Mouse (Mus musculus) lung, postnatal 36 days (tissue): ENCODE data around the gene Slc29a1.
"Not testable (repeated sequence)": the region's sequence is repeated elsewhere in the genome, so short reads cannot be mapped to it uniquely, and the experiment has no call there.

Source experiments
- DNase-seq: peaks from one replicate; pipeline ENCODE4 v3.0.0; 2022; ENCODE audit warnings: mixed read lengths

Gene Slc29a1

GRCm38 (mm10) chr17:45599446-45600242, at the start of gene Slc29a1:
Gene Slc29a1, minus strand, starts transcription at chr17:45599606.
- peak; percentile 80 for DNase-seq

DNA sequence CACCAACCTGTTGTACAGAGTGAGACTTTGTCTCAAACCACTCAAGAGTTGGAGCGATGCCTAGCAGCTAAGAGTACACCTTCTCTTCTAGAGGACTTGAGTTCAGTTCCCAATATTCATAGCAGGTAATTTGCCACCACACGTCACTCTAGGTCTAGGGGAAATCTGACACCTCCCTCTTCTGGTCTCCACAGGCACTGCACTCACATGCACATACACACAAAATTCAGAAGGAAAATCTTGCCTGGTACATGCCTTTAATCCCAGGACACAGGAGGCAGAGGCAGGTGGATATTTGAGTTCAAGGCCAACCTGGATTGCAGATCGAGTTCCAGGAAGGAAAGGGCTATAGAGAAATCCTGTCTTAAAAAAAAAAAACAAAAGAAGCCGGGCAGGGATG, 44.8 kb upstream of the Slc29a1 start:
- DNase-seq: no peak

GRCm38 (mm10) chr17:45642701-45643100, 43.3 kb upstream of the Slc29a1 start:
- peak; percentile 75 for DNase-seq

DNA sequence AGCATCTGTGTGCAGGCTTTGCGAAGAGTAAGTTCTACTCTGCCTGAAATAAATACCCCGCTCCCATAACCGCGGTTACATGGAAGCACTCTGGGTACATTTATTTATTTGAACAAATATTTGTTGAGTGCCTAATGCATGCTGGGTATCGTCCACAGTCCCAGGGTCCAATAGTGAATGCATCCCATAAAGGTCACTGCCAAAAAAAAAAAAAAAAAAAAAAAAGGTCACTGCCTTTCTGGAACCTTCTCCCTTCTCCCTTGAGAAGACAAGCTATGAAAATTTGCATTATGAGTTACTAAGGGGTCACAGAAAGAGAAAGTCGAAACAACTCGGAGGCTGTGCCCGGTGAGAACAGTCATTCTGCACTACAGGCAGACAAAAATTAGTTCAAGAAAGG, 42.6 kb upstream of the Slc29a1 start:
- DNase-seq: no peak

DNA sequence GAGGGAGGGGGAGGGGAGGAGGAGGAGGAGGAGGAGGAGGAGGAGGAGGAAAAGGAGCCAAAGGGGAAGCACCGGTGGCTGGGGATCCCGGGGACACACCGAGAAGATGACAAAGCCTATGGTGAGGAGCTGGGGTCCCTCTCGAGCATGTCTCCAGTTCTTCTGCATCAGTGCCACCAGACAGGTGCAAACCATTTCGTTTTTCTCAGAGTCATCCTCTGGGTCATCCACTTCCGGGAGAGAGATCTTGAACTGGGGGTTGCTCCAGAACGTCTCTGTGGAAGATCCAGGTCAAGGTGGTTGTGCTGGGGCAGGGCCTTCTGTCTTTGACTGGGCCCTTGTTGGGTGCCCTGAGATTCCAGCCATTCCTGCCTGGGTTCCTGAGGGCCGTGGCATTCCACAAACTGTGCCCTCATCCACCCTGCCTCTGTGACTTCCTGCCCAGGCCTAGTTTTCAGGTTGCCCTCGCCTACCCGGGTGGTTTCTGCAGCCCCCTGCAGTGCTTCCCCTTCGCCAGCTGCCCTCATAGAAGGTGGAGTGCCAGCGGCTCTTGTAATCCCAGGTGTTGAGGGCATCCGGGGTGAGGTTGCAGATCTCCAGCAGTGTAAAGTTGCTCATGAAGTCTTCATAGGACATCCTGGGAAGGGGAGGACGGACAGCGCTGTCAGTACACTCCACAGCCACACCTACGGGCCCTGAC, 39.3 kb upstream of the Slc29a1 start:
- DNase-seq: no peak

GRCm38 (mm10) chr17:45634033-45634432, 34.6 kb upstream of the Slc29a1 start:
- DNase-seq: no peak

GRCm38 (mm10) chr17:45631940-45632339, 32.5 kb upstream of the Slc29a1 start:
- no peak for DNase-seq

GRCm38 (mm10) chr17:45630992-45631391, 31.6 kb upstream of the Slc29a1 start:
- DNase-seq: no peak

GRCm38 (mm10) chr17:45629861-45630694, 30.7 kb upstream of the Slc29a1 start:
- peak; percentile 86 for DNase-seq

- no peak for DNase-seq
Measured at GRCm38 (mm10) chr17:45628885-45629855, 29.8 kb upstream of the Slc29a1 start.

GRCm38 (mm10) chr17:45628160-45628559, 28.8 kb upstream of the Slc29a1 start:
- DNase-seq: no peak

DNA sequence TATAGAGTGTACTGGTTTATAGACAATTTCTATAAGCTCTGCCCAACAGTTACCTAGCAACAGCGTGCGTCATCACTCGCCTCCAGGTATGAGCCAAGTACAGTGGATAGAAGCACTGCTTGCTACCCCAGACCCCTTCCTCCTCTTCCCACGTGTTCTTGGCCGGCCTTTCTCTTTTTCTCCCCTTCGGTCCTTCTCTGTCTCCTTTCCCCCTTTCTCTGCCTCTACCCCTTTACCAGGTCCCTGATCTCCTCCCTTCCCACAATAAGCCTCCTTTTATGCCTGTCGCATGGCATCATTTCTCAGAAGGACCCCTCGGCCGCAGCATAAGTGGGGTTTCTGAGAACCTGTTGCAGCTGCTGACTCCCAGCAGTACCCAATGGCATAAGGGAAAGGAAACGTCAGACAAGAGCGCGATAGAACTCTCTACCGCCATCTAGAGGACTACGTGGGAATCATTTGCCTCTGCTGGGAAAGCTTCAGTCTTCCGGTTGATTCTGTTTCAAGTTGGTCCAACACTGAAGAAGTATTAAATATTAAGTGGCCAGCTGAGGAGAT, 27.2 kb upstream of the Slc29a1 start:
- DNase-seq: peak; percentile 89

DNA sequence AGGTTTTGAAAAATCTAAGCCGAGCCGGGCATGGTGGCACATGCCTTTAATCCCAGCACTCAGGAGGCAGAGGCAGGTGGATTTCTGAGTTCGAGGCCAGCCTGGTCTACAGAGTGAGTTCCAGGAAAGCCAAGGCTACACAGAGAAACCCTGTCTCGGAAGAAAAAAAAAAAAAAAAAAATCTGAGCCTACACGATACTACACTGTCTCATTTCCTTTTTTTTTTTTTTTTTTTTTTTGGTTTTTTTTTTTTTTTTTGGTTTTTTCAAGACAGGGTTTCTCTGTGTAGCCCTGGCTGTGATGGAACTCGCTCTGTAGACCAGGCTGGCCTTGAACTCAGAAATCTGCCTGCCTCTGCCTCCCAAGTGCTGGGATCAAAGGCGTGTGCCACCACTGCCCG, 24.0 kb upstream of the Slc29a1 start:
- DNase-seq: not testable (repeated sequence)

- peak; percentile 52 for DNase-seq
Measured at GRCm38 (mm10) chr17:45619386-45620256, 20.2 kb upstream of the Slc29a1 start.

DNA sequence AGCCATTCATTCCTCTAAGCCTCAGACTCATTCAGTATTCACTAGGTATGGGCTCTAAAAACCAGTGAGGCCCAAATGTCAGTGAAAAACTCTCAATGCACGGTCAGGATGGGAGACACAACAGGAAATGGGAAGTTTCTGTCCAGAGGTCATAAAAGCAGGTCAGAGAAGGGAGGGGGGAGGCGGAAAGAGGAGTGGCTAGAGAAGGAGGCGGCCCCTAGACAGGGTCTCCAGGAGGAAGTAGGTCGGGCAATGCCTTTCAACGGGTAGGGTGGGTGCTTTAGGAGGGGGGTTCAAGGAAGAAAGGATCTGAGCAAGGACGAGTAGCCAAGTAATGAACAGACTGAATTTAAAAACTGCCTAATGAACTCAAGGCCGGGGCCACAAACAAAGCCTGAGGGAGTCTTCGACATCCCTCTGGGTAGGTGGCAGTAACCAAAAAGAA, 19.6 kb upstream of the Slc29a1 start:
- DNase-seq: peak; percentile 81

- no peak for DNase-seq
Measured at GRCm38 (mm10) chr17:45617655-45618054, 18.2 kb upstream of the Slc29a1 start.

- no peak for DNase-seq
Measured at GRCm38 (mm10) chr17:45616679-45617078, 17.3 kb upstream of the Slc29a1 start.

DNA sequence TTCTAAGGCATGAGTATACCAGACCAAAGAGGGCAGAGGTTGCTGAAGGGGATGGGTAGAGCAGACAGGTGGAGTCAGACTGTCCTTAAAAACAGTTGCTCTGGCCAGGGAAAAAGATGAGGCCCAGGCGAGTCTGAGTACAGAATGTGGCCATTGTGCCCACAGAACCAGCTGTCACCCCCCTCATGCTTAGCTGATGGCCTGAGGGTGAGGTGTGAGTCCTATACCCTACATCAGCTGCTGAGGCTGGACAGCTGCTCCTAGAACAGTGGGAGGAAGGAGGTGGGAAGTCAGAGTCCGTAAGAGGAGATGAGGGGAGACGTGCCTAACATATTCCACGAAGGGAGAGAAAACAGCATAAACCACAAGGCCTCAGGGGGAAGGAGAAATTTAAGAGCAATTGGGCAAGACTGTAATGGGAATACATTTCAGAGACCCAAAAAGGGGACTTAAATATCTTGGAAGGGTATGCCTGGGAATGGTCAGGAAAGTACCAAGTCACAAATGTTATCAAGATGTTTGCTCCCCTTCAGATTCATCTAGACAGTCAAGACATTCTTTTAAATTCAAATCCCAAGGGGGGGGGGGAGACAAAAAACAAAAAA, 16.7 kb upstream of the Slc29a1 start:
- no peak for DNase-seq

DNA sequence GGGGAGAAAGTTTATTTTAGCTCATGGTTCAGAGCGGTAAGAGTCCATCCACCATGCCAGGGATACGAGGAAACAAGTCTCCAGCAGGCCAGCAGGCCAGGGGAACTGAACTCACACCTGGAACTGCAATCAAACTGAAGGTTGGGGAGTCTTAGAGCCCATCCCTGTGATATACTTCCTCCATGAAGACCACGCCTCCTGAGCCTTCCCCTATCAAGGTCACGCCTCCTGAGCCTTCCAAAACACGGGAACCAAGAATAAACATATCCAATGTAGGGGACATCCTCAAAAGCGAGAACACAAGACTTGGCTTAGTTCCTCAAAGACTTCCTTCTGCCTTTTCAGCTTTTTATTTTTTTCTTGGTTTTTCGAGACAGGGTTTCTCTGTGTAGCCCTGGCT, 13.5 kb upstream of the Slc29a1 start:
- DNase-seq: no peak

- DNase-seq: no peak
Measured at GRCm38 (mm10) chr17:45612008-45612407, 12.6 kb upstream of the Slc29a1 start.
